Mouse (Mus musculus): Measurements from ENCODE around the gene Arhgap17.

The Arhgap17 gene

DNA sequence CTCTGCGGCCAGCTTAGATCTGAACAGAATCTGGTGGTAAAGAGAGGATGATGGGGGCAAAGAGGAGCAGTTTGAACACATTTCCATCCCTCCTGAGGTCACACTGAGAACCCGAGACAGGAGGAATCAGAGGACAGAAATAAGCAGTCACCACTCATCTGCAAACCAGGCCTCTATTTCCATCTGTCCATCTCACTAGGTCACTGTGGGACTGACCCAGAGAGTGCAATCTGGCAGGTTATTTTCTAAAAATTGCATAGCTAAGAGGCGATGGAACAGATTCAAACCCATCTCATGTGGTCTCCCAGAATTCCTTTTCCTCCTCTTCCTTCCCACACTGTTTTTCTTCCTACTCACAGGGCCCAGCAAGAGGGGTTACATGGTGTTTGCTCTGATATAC lies 81.8 kb downstream of the Arhgap17 start:
- DNase-seq (ENCODE audit: low spot score in 2 of 2), result no peak

DNA sequence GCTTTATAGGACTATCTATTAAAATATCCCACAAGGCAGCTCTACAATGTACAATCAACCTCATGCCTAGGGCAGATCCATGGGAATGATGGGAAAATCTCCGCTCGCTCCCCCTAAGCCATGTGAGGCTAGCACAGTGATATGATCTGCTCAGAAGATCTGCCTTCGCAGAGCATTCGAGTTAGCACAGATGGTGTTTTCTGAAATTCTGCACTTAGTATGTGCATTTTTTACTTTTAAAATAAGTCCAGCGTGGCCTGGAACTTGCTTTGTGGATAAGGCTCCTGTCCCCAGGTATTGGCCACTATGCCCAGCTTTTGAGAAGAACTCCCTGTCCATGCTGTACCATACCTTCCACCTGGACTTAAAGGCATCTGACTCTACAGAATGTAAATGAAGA lies 83.8 kb downstream of the Arhgap17 start:
- no peak for DNase-seq (ENCODE audit: low spot score in 2 of 2)

DNA sequence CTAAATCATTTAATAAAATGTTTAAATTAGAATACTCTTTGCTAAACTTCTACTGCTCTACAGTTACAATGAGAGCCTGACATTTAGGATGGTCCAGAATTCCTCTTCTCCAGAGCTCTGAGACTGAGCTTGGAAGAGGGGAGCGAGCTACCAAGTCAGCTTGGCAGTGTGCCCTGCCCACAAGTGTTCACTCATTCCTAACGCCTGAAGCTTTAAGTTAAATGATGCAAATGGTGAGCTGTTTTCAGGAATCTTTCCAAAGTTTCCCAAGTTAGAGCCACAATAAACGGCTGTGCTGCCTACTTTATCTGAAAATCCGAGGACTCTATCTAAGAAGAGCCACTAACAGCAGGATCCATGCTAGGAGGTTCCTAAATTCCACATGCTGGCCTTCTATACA lies 85.9 kb downstream of the Arhgap17 start:
- no peak for DNase-seq (ENCODE audit: low spot score in 2 of 2)

DNA sequence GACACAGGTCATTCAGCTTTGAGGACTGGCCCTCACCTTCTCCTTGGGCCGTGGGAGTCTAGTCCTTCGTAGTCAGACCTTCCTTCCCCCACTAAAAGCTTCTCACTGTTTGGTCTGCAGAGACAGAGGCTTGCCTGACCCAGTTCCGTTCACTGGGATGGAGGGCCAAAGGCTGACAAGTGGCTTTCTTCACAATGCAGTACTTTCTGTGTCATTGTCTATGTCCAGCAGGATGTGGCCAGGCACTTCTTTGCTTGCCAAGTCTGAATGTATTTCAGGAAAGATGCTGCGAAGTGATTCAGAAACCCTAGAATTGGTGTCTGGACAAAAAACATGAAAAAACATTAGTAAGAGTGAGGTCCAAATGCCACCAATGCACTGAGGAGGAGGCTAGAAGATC lies 89.9 kb downstream of the Arhgap17 start:
- no peak for DNase-seq (ENCODE audit: low spot score in 2 of 2)

DNA sequence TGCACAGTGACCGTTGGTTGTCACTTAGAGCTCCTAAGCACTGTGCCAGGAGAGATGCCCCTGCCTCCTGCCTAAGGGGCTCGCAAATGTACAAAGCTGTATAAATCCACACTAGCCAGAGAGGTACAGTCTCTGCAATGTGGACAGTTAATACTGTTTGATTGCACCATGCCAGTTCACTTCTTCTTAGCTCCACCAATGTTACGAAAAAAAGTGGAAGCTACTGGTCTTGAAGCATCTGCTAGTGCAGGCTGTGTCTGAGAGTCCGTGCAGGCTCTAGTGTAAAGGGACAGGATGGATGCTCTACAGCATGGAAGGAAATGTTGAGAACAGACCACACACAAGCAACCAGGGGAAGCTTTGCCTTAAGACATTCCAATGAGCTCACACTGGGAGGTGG lies 93.1 kb downstream of the Arhgap17 start:
- DNase-seq (ENCODE audit: low spot score in 2 of 2), result no peak

DNA sequence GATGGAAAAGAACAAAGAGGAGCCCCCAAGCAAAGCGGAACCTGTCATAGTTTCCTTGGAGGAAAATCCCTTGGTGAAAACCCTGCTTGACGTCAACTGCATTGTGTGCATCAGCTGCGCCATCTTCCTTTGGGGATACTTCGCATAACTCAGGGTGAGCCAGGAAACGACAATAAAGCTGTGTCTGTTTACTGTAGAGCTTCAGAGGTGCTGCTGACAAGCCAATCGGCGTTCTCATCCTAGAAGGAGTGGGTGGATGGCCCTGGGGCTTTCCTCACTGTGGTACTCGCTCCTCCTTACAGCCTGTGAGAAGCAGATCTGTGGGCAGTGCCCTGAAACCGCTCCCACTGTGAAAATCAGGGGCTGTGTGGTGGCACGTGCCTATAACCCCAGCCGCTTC lies 96.7 kb downstream of the Arhgap17 start:
- no peak for DNase-seq (ENCODE audit: low spot score in 2 of 2)

DNA sequence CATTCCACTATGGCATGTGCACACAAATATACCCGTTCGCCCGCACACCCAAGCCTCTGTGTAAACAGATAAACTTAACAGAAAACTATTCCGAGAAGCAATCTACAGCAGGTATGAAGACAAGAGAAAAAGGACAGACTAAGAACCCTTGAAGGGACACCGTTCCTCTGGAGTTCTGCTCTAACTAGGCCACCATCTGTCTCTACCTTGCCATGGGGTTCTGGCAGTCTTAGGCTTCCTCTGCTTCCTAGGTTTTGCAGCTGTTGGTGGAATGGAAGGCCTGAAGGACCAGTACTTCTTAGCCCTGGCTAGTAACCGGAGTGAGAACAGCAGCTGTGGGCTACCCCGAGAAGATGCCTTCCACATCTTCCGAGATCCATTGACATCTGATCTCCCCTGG lies 111.6 kb downstream of the Arhgap17 start:
- DNase-seq (ENCODE audit: low spot score in 2 of 2), result no peak

DNA sequence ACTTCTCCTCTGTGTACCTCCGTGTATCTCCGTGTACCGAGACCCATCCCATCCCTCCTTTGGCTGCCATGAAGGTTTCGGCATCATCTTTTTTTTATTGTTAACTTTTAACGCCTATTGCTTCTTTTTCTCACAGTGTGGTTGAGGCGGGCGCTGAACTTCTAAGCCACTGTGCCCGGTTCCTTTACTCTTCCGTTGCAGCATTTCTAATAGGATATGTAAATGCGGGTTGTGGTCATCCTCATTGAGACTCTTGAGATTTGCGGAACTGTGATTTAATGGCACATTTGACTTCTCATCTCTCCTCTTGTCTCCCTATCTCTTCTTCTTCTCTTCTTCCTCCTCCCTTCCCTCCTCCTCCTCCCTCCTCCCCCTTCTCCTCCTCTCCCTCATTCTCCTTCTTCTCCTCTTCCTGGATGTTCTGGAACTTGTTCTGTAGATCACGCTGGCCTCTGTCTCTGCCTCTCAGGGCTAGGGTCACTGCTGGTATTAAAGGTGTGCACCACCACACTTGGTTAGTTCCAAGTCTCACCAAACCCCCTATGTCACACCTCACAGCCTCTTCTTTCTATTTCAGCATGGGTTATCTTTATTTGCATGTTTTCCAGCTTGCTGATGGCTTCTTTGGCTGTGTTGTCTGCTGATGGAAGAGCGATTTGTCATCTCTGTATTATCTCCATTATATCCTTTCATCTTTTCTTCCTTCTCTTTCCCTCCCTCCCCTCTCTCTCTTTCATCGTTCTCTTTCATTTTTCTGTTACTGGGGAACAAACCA lies 115.3 kb downstream of the Arhgap17 start:
- DNase-seq (ENCODE audit: low spot score in 2 of 2), result no peak

DNA sequence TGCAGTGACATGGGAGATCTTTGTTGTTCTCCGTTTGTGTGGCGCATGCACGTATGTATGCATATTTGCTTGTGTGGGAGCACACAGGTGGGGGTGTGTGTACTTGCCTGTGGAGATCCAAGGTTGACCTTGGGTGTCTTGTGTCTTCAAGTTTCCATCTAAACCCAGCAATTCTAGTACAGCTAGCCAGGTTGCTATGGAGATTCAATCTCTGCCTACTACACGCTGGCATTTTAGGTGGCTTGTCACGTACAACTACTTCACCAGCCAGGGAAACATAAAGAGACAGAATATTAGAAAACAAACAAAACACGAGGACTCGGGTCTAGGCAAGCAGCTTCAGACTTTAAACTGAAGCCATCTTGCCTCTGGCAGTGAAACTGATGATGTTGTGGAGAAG lies 116.3 kb downstream of the Arhgap17 start:
- no peak for DNase-seq (ENCODE audit: low spot score in 2 of 2)

DNA sequence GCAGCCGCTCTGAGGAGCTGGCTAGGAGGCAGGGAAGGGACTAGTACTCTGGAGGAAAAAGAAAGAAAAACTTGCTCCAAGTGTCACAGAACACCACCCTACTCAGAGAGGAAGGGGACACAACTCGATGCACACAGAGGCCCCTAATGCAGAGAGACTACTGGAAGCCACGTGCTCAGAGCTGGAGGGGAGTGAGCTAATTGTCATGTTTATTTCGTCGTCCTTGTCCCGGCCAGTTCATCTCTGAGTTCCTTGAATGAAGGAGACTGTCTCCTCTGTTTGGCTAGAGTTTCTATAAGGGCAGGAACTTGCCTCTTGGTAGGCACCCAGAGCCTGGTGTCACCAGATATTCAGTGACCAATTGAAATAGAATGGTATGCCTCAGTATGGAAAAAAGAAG lies 118.4 kb downstream of the Arhgap17 start:
- no peak for DNase-seq (ENCODE audit: low spot score in 2 of 2)

DNA sequence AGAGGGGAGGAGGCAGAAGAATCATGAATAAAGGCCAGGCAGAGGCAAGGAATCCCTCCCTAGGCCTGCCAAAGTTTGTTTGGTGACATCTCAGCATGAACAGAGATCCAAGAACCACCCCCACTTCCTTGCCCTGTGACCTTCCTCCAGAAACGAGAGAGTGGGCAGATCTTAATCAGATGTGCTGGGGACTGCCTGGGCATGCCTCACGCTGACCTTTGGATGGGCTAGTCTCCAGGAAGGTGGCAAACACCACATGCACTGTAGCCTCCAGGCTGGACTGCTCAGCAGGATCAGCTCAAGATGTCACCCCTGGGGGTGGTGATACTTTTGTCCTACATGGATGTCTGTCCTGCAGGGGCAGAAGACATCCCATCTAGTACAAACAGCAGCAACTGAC lies 121.5 kb downstream of the Arhgap17 start:
- DNase-seq (ENCODE audit: low spot score in 2 of 2), result no peak

DNA sequence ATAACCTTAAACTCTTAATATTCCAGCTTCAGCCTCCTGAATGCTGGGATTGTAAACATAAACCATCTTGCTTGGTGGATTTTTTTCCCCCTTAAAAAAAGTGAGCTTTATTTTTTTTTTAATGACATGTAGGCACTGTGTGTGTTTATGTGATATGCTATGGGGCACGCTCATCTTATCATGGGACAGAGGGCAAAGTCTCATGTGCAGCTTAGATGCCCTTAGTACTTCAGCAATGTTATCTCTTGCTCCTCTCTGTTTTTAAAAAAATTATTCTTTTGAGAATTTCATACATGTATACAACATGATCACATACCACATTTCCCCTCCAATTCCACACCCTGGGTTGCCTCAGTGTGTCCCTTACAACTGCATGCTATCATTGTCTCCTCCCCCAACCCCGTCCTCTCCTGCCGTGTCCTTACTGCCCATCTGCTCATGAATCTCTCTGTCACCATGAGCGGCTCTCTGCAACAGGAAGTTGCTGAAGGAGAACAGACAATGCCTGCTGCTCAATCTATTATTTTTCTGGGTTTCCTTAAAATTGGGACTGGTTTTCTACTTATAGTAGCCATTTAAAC lies 123.1 kb downstream of the Arhgap17 start:
- DNase-seq (ENCODE audit: low spot score in 2 of 2), result no peak

DNA sequence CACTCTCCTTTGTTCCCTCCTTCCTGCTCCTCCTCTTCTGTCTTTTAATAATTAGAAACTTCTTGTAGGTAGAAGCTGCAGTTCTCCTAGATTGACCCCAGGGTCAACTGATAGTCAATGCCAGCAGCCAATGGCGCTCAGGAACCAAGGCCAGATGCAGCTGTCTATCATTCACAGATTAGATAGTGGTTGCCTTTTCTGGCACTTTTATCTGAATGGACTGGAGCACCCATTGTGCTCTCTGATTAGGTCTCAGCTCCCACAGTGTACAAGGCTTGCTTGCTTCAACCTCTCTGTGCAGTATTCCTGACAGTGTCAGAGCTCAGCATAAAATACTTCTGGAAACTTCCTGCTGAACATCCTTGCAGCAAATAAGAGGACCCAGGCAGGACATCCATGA lies 124.9 kb downstream of the Arhgap17 start:
- no peak for DNase-seq (ENCODE audit: low spot score in 2 of 2)

DNA sequence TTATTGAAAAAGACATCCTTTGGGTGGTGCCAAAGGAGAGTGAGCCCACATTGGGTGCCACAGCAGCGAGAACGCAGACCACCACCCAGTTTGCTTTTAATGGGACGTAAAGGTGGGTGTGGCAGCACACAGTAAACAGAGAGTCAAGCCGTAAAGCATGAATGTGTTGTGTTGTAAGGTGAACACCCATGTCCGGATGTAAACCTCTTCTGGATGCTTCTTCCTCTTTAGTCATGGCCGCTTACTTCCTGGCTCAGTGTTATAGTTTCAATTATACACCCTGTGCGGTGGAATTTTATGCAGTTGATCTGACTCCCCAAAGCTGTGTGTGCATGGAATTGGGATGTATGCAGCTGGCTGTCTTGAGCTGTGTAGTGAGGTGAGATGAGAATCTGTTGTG lies 127.5 kb downstream of the Arhgap17 start:
- no peak for DNase-seq (ENCODE audit: low spot score in 2 of 2)

DNA sequence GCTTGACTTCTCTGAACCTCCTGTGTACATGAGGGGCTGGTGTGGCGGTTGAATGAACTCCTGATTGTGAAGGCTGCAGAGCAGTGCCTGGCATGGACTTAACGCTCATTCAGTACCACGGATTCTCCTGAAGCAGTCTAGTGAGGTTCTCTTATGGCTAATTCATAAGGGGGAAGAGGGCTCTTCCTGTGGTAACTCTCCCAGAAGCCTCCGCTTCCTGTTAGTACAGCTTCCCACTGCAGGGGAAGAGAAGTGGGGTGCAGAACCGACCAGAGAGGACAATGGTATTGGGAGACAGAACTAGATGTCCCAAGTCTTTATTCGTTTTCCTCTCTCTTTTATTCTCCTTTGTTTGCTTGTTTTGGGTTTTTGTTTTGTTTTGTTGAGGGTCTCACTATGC lies 129.7 kb downstream of the Arhgap17 start:
- no peak for DNase-seq (ENCODE audit: low spot score in 2 of 2)

DNA sequence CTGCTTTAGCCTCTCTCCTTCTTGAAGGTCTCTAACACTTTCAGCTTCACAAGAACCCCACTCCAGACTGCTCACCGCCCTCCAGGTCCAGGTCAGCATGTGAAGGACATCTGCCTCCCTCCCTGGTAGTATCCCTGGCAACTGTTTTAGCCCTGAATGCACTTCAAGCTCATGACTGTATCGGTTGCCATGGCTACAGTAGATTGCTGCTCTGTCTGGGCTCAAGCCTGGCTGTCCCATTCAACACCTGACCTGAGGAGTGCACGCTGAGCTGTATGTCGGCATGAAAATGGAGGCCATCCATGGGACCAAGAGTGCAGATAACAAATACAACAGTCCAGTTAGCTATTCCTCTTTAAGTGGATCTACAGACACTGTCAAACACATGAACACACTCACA lies 131.1 kb downstream of the Arhgap17 start:
- DNase-seq (ENCODE audit: low spot score in 2 of 2), result no peak

DNA sequence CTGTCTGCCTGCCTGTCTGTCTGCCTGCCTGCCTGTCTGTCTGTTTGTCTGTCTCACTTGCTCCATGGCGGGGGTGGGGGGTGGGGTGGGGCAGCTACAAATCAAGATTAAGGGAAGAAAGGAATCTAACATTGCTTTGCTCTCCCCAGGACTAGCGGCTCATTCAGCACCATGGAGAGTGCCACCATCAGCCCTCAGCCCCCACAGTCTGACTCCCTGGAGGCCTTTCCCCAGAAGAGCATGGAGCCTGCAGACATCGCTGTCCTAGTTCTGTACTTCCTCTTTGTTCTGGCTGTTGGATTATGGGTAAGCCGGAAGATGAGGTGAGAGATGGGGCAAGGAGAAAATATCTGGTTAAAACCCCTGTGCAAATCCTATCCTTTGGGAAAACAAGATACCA lies 134.3 kb downstream of the Arhgap17 start:
- no peak for DNase-seq (ENCODE audit: low spot score in 2 of 2)
